Mouse (Mus musculus): ENCODE measurements around the gene Emp2. TPM values are rescaled to one million over a fixed set of nuclear protein-coding genes. Genes with fewer than 3 reads are reported as not detected.

Gene Emp2
- 2.6 and 3.6 TPM in 2 replicates for polyA plus RNA-seq (2014; fragmentation: Nextera tagmentation; extraction: Ambion mirVana)

DNA sequence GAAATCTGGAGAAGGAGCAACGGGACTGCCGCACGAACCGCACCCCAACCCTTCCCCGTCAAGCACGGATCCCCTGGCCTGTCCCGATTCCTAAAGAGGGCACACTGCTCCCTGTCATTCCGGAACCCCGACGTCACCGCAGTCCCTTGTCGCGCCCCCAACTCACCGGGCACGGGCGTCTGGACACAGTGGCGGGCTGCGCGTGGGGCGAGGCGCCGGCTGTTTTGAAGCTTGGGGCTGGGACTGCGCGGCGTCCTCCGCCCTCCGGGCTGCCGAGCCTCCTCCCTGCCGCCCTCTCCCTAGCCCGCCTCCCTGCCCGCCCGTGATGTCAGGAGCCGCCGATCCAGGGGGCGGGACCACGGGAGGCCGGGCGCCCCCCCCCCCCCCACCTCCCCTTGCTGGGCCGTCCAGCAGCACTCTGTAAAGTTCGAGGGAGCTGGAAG is at the start of gene Emp2:
Gene Emp2 (minus strand): TSS at position 323 of the 443 bp plus-strand sequence.
- ATAC-seq (ENCODE audit: low FRiP score) = peak; percentile 83
- Histone ChIP-seq H3K4me3 (ENCODE audit: low read depth, low read length) (peak within 1 kb of the TSS; percentile 41), H3K9ac (ENCODE audit: low read depth, low read length) (peak within 1 kb of the TSS; percentile 52), H3K4me1 (replicated peaks; ENCODE audit: control insufficient read depth, insufficient read depth, low read length) (peaks cover 4% of the 10 kb centered on the region; the same call in 1 of the 2 replicates), H3K4me2 (replicated peaks; ENCODE audit: low read depth, low read length) (peak within 1 kb of the TSS; percentile 83), H3K36me3 (ENCODE audit: control insufficient read depth, insufficient read depth, low read length) (no peaks in the 10 kb centered on the region), H3K9me3 (ENCODE audit: control insufficient read depth, low read length) (no peaks in the 10 kb centered on the region), H3K27ac (ENCODE audit: low read depth, low read length) (no peak within 1 kb of the TSS), H3K27me3 (ENCODE audit: control insufficient read depth, insufficient read depth, low read length) (peaks cover 9% of the 10 kb centered on the region)
- whole genome bisulfite sequencing = under 1% methylated on average over 30 of the region's 40 CpGs
- peak; percentile 55 for DNase-seq (ENCODE audit: low spot score)

DNA sequence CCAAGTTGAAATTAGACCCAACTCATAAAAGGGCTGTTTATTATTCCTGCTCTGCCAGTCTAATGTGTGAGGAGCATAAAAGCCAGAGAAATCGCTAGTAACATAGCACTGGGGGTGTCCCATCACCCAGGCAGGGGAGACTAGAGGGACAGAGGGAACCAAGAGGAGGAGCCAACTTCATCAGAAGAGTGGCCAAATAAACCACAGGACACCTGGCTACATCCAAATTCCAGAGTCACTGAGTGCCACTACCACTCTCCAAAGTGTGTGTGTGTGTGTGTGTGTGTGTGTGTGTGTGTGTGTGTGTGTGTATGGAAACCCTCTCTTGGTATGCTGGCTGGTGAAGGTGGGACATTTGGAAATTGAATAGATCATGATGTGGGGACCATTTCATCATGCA is 49.3 kb upstream of the Emp2 start:
- ATAC-seq (ENCODE audit: low FRiP score) = no peak
- 69% methylated on average over 1 of the region's 1 CpGs for WGBS
- H3K4me1 ChIP-seq (replicated peaks; ENCODE audit: control insufficient read depth, insufficient read depth, low read length) = no peaks in the 10 kb centered on the region
- no peaks in the 10 kb centered on the region for H3K27me3 ChIP-seq (ENCODE audit: control insufficient read depth, insufficient read depth, low read length)
- no peak overlapping the region for H3K4me3 ChIP-seq (ENCODE audit: low read depth, low read length)
- H3K27ac ChIP-seq (ENCODE audit: low read depth, low read length) = no peak overlapping the region
- no peak for DNase-seq (ENCODE audit: low spot score)
- no peak overlapping the region for H3K9ac ChIP-seq (ENCODE audit: low read depth, low read length)
- H3K36me3 ChIP-seq (ENCODE audit: control insufficient read depth, insufficient read depth, low read length) = no peaks in the 10 kb centered on the region
- no peak overlapping the region for H3K4me2 ChIP-seq (replicated peaks; ENCODE audit: low read depth, low read length)
- no peaks in the 10 kb centered on the region for H3K9me3 ChIP-seq (ENCODE audit: control insufficient read depth, low read length)

DNA sequence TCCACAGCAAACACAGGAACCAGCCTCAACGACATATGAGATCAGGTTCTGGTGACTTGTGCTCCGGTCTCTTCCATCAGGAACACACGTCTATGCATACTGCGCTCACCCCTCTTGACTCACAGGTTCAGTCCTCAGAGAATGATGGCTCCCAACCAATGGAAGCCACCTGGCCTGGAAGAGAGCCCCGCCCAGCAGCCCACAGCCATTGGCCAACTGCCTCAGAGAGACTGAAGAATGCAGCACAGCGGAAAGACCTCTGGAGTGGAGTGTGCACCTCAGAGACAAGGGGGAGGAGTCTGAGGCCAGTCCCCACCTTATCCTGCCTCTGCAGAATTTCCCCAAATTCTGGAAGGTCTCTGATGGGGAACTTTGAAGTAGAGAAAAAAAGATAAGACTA is 45.5 kb upstream of the Emp2 start:
- no peak overlapping the region for H3K27ac ChIP-seq (ENCODE audit: low read depth, low read length)
- WGBS = 89% methylated on average over 6 of the region's 6 CpGs
- no peaks in the 10 kb centered on the region for H3K4me1 ChIP-seq (replicated peaks; ENCODE audit: control insufficient read depth, insufficient read depth, low read length)
- DNase-seq (ENCODE audit: low spot score) (no peak), ATAC-seq (ENCODE audit: low FRiP score) (no peak)
- no peak overlapping the region for H3K4me3 ChIP-seq (ENCODE audit: low read depth, low read length)
- H3K36me3 ChIP-seq (ENCODE audit: control insufficient read depth, insufficient read depth, low read length) = no peaks in the 10 kb centered on the region
- H3K9ac ChIP-seq (ENCODE audit: low read depth, low read length) = no peak overlapping the region
- H3K4me2 ChIP-seq (replicated peaks; ENCODE audit: low read depth, low read length) = no peak overlapping the region
- H3K27me3 ChIP-seq (ENCODE audit: control insufficient read depth, insufficient read depth, low read length) = no peaks in the 10 kb centered on the region
- H3K9me3 ChIP-seq (ENCODE audit: control insufficient read depth, low read length) = no peaks in the 10 kb centered on the region

DNA sequence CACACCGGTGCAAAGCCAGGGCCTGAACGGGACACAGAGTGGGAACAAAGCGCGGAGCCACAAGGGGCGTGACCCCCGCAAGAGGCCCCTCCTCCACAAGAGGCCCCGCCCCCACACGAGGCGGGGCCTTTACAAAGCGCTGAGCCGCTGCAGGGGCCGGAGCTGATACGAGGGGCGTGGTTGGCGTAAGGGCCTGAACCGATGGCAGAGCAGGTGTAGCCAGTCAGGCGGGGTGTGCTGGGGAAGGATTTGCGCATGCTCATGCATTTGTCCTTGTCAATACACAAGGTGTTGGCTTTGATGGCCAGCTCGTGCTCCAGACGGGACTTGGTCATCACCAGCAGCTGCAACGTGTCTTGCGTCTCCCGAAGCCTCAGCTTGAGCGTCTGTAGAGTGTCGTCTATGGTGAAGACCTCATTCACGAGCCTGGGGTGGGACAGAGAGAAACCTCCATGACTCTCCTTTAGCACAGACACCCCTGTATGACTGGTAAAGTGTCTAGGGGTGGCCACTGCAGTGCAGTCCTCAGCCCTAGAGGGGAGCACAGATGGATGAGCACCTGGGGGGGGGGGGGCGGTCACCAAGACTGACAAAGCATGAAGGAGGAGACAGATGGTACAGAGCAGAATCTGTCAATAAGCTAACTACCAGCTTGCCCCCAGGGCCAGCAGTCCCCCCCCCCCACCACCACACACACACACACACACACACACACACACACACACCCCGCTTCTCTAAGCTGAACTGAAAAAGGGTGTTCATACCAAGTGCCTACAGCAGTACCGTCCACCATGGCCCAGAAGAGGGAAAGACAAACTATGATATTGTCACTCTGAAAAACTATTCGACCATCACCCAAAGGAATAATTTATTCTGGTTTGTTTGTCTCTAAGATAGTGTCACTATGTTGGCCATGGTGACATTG is 44.5 kb upstream of the Emp2 start:
- WGBS = 17% methylated on average over 30 of the region's 30 CpGs
- peak overlapping the region; percentile 25; the same call in 1 of the 2 replicates for H3K9ac ChIP-seq (ENCODE audit: low read depth, low read length)

DNA sequence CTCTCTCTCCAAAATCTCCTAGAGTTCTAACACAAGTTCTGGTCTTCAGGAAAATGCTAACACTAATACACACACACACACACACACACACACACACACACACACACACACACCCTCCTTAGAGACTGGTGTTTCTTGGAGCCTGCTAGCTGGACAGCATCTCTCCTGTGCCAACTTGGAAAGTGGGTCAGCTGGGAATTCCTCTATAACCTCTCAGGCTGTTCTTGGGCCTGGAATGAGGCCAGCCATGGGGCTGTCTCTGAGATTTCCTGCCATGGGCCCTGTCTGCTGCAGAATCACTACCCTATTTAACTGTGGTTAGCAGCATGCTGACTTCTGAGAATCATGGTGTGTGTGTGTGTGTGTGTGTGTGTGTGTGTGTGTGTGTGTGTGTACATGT is 41.2 kb upstream of the Emp2 start:
- H3K4me3 ChIP-seq (ENCODE audit: low read depth, low read length) = no peak overlapping the region
- no peak overlapping the region for H3K4me2 ChIP-seq (replicated peaks; ENCODE audit: low read depth, low read length)
- no peaks in the 10 kb centered on the region for H3K4me1 ChIP-seq (replicated peaks; ENCODE audit: control insufficient read depth, insufficient read depth, low read length)
- no peak overlapping the region for H3K27ac ChIP-seq (ENCODE audit: low read depth, low read length)
- H3K36me3 ChIP-seq (ENCODE audit: control insufficient read depth, insufficient read depth, low read length) = no peaks in the 10 kb centered on the region
- no peaks in the 10 kb centered on the region for H3K27me3 ChIP-seq (ENCODE audit: control insufficient read depth, insufficient read depth, low read length)
- ATAC-seq (ENCODE audit: low FRiP score) (no peak), DNase-seq (ENCODE audit: low spot score) (no peak)
- no peak overlapping the region for H3K9ac ChIP-seq (ENCODE audit: low read depth, low read length)
- H3K9me3 ChIP-seq (ENCODE audit: control insufficient read depth, low read length) = no peaks in the 10 kb centered on the region

More for the DNA sequence above, 44.5 kb upstream of the Emp2 start:
- Histone ChIP-seq H3K4me2 (replicated peaks; ENCODE audit: low read depth, low read length) (peak overlapping the region; percentile 25), H3K27ac (ENCODE audit: low read depth, low read length) (no peak overlapping the region), H3K36me3 (ENCODE audit: control insufficient read depth, insufficient read depth, low read length) (no peaks in the 10 kb centered on the region), H3K9me3 (ENCODE audit: control insufficient read depth, low read length) (no peaks in the 10 kb centered on the region), H3K27me3 (ENCODE audit: control insufficient read depth, insufficient read depth, low read length) (no peaks in the 10 kb centered on the region), H3K4me3 (ENCODE audit: low read depth, low read length) (peak overlapping the region; percentile 14; the same call in 1 of the 2 replicates), H3K4me1 (replicated peaks; ENCODE audit: control insufficient read depth, insufficient read depth, low read length) (no peaks in the 10 kb centered on the region)
- ATAC-seq (ENCODE audit: low FRiP score) (peak; percentile 92), DNase-seq (ENCODE audit: low spot score) (peak; percentile 89)

DNA sequence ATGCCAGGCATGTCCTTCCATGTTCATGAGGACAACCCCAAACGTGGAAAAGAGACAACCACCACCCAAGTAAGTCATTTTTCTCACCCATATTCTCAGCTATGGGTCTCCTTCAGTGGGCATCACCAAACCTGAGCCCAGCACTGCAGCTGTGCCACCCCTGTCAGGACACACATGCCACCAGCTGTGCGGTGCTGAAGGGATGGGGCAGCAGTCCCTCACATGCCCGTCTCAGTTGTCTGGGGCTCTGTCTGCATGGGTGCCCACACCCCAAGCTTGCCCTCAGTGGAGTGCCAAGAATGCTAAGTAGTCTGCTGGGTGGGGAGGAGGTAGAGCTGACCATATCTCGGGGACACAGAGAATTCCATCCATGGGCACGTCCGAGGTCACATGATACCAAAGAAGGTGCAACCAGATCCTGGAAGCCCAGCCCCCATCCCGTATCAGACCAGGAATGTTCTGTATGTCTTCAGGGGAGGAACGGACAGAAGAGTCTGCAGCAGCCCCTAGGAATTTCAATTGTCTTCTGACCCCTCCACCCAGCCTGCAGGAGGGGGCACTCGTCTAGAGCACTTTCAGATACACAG is 37.4 kb upstream of the Emp2 start:
- ATAC-seq (ENCODE audit: low FRiP score) = no peak
- WGBS = 68% methylated on average over 9 of the region's 9 CpGs
- H3K27me3 ChIP-seq (ENCODE audit: control insufficient read depth, insufficient read depth, low read length) = no peaks in the 10 kb centered on the region
- H3K9ac ChIP-seq (ENCODE audit: low read depth, low read length) = no peak overlapping the region
- H3K4me3 ChIP-seq (ENCODE audit: low read depth, low read length) = no peak overlapping the region
- H3K36me3 ChIP-seq (ENCODE audit: control insufficient read depth, insufficient read depth, low read length) = no peaks in the 10 kb centered on the region
- H3K4me2 ChIP-seq (replicated peaks; ENCODE audit: low read depth, low read length) = no peak overlapping the region
- no peak overlapping the region for H3K27ac ChIP-seq (ENCODE audit: low read depth, low read length)
- H3K4me1 ChIP-seq (replicated peaks; ENCODE audit: control insufficient read depth, insufficient read depth, low read length) = no peaks in the 10 kb centered on the region
- H3K9me3 ChIP-seq (ENCODE audit: control insufficient read depth, low read length) = no peaks in the 10 kb centered on the region
- DNase-seq (ENCODE audit: low spot score) = no peak

DNA sequence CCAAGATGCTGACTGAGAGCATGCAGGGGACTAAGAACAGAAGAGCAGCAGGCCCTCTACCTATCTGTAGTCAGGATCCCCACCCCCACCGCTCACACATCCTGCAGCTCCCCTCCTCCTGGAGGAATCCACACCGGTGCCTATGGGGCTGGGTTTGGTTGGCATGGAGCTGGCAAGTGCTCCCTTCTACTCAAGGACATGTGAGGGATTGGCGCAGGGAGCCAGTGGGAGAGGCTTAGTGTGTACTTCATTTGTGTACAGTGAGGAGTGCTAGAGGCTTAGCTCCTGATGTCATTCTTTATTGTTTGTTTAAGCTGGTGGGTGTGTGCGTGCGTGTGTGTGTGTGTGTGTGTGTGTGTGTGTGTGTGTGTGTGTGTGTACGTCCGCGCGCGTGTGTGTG is 36.1 kb upstream of the Emp2 start:
- Histone ChIP-seq H3K9me3 (ENCODE audit: control insufficient read depth, low read length) (no peaks in the 10 kb centered on the region), H3K27me3 (ENCODE audit: control insufficient read depth, insufficient read depth, low read length) (no peaks in the 10 kb centered on the region), H3K4me1 (replicated peaks; ENCODE audit: control insufficient read depth, insufficient read depth, low read length) (no peaks in the 10 kb centered on the region), H3K36me3 (ENCODE audit: control insufficient read depth, insufficient read depth, low read length) (no peaks in the 10 kb centered on the region), H3K4me2 (replicated peaks; ENCODE audit: low read depth, low read length) (no peak overlapping the region), H3K4me3 (ENCODE audit: low read depth, low read length) (no peak overlapping the region), H3K27ac (ENCODE audit: low read depth, low read length) (no peak overlapping the region), H3K9ac (ENCODE audit: low read depth, low read length) (no peak overlapping the region)
- WGBS = 85% methylated on average over 10 of the region's 10 CpGs
- ATAC-seq (ENCODE audit: low FRiP score) (no peak), DNase-seq (ENCODE audit: low spot score) (no peak)

DNA sequence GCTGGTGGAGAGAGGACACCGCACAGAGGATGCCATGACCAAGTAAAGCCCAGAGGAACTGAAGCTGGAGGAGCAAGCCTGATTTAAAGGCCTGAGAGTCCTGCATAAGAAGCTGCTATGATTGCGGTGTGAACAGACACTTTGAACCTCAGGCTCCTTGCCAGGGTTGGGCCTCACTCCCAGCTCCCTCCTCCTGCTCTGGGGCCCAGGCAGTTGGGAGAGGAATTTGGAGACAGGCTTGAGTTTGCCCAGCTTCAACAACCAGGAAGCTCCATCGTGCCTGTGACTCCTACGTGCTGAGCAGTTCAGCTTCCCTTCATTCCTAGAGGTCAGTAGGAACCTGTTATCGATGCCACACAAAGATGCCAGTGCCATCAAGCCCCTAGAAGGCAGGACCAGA is 35.7 kb upstream of the Emp2 start:
- no peak overlapping the region for H3K27ac ChIP-seq (ENCODE audit: low read depth, low read length)
- 79% methylated on average over 5 of the region's 5 CpGs for WGBS
- no peak overlapping the region for H3K4me2 ChIP-seq (replicated peaks; ENCODE audit: low read depth, low read length)
- no peak overlapping the region for H3K4me3 ChIP-seq (ENCODE audit: low read depth, low read length)
- H3K4me1 ChIP-seq (replicated peaks; ENCODE audit: control insufficient read depth, insufficient read depth, low read length) = no peaks in the 10 kb centered on the region
- H3K27me3 ChIP-seq (ENCODE audit: control insufficient read depth, insufficient read depth, low read length) = no peaks in the 10 kb centered on the region
- H3K36me3 ChIP-seq (ENCODE audit: control insufficient read depth, insufficient read depth, low read length) = no peaks in the 10 kb centered on the region
- ATAC-seq (ENCODE audit: low FRiP score) (no peak), DNase-seq (ENCODE audit: low spot score) (no peak)
- H3K9me3 ChIP-seq (ENCODE audit: control insufficient read depth, low read length) = no peaks in the 10 kb centered on the region
- no peak overlapping the region for H3K9ac ChIP-seq (ENCODE audit: low read depth, low read length)

Measured in hindbrain, embryonic 11.5 days (tissue).